Mouse (Mus musculus) cerebellum, adult 2 months (tissue): ENCODE measurements around the gene Ndufaf2. TPM values are rescaled to one million over a fixed set of nuclear protein-coding genes. Genes with fewer than 3 reads are reported as not detected.
A peak's percentile ranks its signal among the peaks of the same experiment; 100 is the strongest.

Experiments
- DNase-seq, 2 experiments: peaks; one replicate each; pipeline ENCODE4 v3.0.0; 2021
- H3K27ac ChIP-seq: fragments of 200-500 bp; 2 replicates; pipeline ENCODE4 v1.5.1; 2012; ENCODE audit warnings: low read length, control low read depth, inconsistent platforms; ENCODE audit not compliant: insufficient read depth
- H3K27me3 ChIP-seq: fragments of 200-500 bp; 2 replicates; pipeline ENCODE4 v1.6.1; 2012; ENCODE audit warnings: inconsistent platforms, mild to moderate bottlenecking, low read length, moderate library complexity; ENCODE audit not compliant: control insufficient read depth, insufficient read depth
- H3K4me1 ChIP-seq: fragments of 200-500 bp; 2 replicates; pipeline ENCODE4 v1.6.1; 2011; ENCODE audit warnings: low read length; ENCODE audit not compliant: control insufficient read depth, insufficient read depth
- H3K4me3 ChIP-seq: fragments of 200-500 bp; replicated peaks from 2 replicates; pipeline ENCODE3; 2011; ENCODE audit warnings: mild to moderate bottlenecking, low read depth, low read length, control low read depth; ENCODE audit not compliant: insufficient read depth
- CTCF ChIP-seq: fragments of 200-500 bp; IDR thresholded peaks from 2 replicates; pipeline ENCODE4 v1.5.1; 2011; ENCODE audit warnings: low read depth, mild to moderate bottlenecking, control low read depth, low read length, moderate library complexity, borderline replicate concordance; ENCODE audit not compliant: insufficient read depth
- POLR2A ChIP-seq: fragments of 200-500 bp; IDR thresholded peaks from 2 replicates; pipeline ENCODE4 v1.6.1; 2011; ENCODE audit warnings: low read length, control low read depth, borderline replicate concordance; ENCODE audit not compliant: insufficient read depth
- WGBS: fragments of 180-500 bp; shearing (Covaris S2); methylation state at CpG from one replicate; pipeline ENCODE4 v1.1.7; 2018; 5-methylcytosine and 5-hydroxymethylcytosine counted together
- polyA plus RNA-seq: library from polyadenylated mRNA; depleted of rRNA; stranded (reverse); fragments of >200 nt; gene quantifications from 2 replicates; pipeline ENCODE4 v1.2.3, GENCODE M21; 2012

The Ndufaf2 gene
- polyA plus RNA-seq, 1 experiment = 62.4 TPM

- 98% methylated on average over 3 of the region's 3 CpGs for WGBS
- no peak for DNase-seq
- Histone ChIP-seq H3K27me3 (no peaks in the 10 kb centered on the region), H3K4me1 (no peaks in the 10 kb centered on the region), H3K4me3 (no peak overlapping the region), H3K27ac (no peak overlapping the region)
- TF ChIP-seq POLR2A (no peak), CTCF (no peak)
These were observed 27.1 kb upstream of the Ndufaf2 start for GRCm38 (mm10) chr13:108185530-108185929.

GRCm38 (mm10) chr13:108184743-108185255 lies 26.4 kb upstream of the Ndufaf2 start:
- H3K27ac ChIP-seq = no peak overlapping the region
- H3K4me1 ChIP-seq = no peaks in the 10 kb centered on the region
- no peak for DNase-seq
- H3K4me3 ChIP-seq = no peak overlapping the region
- no peaks in the 10 kb centered on the region for H3K27me3 ChIP-seq
- TF ChIP-seq POLR2A (no peak), CTCF (no peak)

- WGBS = 84% methylated on average over 5 of the region's 5 CpGs
- TF ChIP-seq CTCF = no peak
- TF ChIP-seq POLR2A = no peak
- H3K27ac ChIP-seq = no peak overlapping the region
- H3K27me3 ChIP-seq = no peaks in the 10 kb centered on the region
- no peak overlapping the region for H3K4me3 ChIP-seq
- no peak for DNase-seq
- H3K4me1 ChIP-seq = no peaks in the 10 kb centered on the region
These were observed 22.4 kb upstream of the Ndufaf2 start for GRCm38 (mm10) chr13:108180821-108181220.

- TF ChIP-seq POLR2A = no peak
- no peak for TF ChIP-seq CTCF
- Histone ChIP-seq H3K27ac (no peak overlapping the region), H3K27me3 (no peaks in the 10 kb centered on the region), H3K4me1 (no peaks in the 10 kb centered on the region), H3K4me3 (no peak overlapping the region)
- 89% methylated on average over 8 of the region's 8 CpGs for WGBS
- no peak for DNase-seq
These were observed 21.2 kb upstream of the Ndufaf2 start for GRCm38 (mm10) chr13:108179618-108180017.

GRCm38 (mm10) chr13:108170511-108170910 lies 12.1 kb upstream of the Ndufaf2 start:
- no peak overlapping the region for H3K4me3 ChIP-seq
- H3K27ac ChIP-seq = peak overlapping the region; percentile 53
- peaks cover 3% of the 10 kb centered on the region; the same call in 1 of the 2 replicates for H3K4me1 ChIP-seq
- peak; percentile 75 to 92 for DNase-seq
- no peaks in the 10 kb centered on the region for H3K27me3 ChIP-seq
- 16% methylated on average over 8 of the region's 8 CpGs for WGBS
- TF ChIP-seq POLR2A (no peak), CTCF (no peak)

GRCm38 (mm10) chr13:108170002-108170401 lies 11.6 kb upstream of the Ndufaf2 start:
- no peak for DNase-seq
- Histone ChIP-seq H3K4me3 (no peak overlapping the region), H3K4me1 (peaks cover 3% of the 10 kb centered on the region; the same call in 1 of the 2 replicates), H3K27me3 (no peaks in the 10 kb centered on the region), H3K27ac (no peak overlapping the region)
- TF ChIP-seq CTCF (no peak), POLR2A (no peak)
- WGBS = 97% methylated on average over 1 of the region's 1 CpGs

- H3K27ac ChIP-seq = peak overlapping the region; percentile 62; the same call in 1 of the 2 replicates
- peak; percentile 33 to 75 for DNase-seq
- H3K27me3 ChIP-seq = no peaks in the 10 kb centered on the region
- H3K4me3 ChIP-seq = no peak overlapping the region
- peaks cover 14% of the 10 kb centered on the region; the same call in 1 of the 2 replicates for H3K4me1 ChIP-seq
- 14% methylated on average over 3 of the region's 3 CpGs for WGBS
- TF ChIP-seq CTCF (no peak), POLR2A (no peak)
These were observed 6.2 kb upstream of the Ndufaf2 start for GRCm38 (mm10) chr13:108164621-108165020.

GRCm38 (mm10) chr13:108163912-108164311 lies 5.5 kb upstream of the Ndufaf2 start:
- peak; percentile 95 to 96 for DNase-seq
- TF ChIP-seq CTCF = no peak
- peak; percentile 94 for TF ChIP-seq POLR2A
- Histone ChIP-seq H3K27me3 (no peaks in the 10 kb centered on the region), H3K4me1 (peaks cover 14% of the 10 kb centered on the region; the same call in 1 of the 2 replicates), H3K27ac (peak overlapping the region; percentile 4; the same call in 1 of the 2 replicates), H3K4me3 (peak overlapping the region; percentile 44)
- 10% methylated on average over 9 of the region's 9 CpGs for WGBS
